Mouse (Mus musculus) ovary, postnatal 10 days (tissue): ENCODE measurements around the gene Tmem132d.
"Not testable (repeated sequence)": the region's sequence is repeated elsewhere in the genome, so short reads cannot be mapped to it uniquely, and the experiment has no call there.

Source experiments
- DNase-seq: peaks from one replicate; pipeline ENCODE4 v3.0.0; 2022; ENCODE audit warnings: low spot score

Tmem132d gene

DNA sequence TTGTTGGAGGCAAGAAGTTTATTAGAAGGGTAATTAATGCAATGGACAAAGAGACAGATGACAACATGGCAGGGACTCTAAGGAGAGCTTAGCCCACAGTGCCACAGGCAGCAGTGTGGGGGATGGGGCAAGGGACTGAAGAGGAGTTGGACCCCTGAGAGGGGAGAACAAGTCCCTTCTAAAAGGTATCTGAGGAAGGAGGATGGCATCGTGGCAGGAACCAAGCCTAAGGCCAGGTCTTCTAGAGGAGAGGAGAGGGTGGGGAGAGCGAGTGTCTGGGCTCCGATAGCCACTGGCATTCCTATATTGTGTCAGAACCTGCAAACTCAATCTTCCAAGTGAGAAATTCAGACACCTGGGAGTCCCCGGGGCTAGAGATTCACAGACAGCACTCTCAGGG, 674.3 kb downstream of the Tmem132d start:
- no peak for DNase-seq

DNA sequence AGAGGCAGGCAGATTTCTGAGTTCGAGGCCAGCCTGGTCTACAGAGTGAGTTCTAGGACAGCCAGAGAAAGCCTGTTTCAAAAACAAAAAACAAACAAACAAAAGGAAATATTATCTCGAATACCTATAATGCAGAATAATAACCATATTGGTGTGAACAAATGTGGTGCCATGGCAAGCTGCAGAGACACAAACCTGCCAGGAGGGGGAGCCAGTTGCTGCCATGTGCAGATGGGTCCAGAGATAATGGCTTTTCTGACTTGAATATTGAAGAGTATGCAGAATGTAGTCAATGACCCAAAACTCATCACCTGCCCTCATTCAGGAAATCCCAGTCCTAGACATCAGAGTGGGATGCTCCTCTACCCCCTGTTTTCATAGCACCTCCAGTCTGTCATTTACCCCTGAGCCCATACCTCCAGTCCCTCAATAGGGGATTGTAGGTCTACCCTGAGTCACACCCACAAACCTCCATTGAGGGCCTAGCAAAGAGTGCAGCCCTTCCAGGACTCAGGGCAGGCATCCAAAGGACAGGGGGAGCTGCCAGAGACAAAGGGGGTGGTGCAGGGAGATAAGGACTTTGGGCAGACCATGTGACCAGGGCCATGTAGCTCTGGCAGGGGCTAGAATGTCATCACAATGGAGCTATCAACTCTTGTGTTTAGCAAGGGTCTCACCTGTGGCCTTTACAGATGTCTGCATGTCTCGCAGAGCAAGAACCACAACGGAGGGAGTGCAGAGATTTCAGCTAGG, 676.0 kb downstream of the Tmem132d start:
- DNase-seq = no peak

GRCm38 (mm10) chr5:127756011-127756410, 676.9 kb downstream of the Tmem132d start:
- no peak for DNase-seq

- DNase-seq = no peak
Measured at GRCm38 (mm10) chr5:127755594-127755993, 677.3 kb downstream of the Tmem132d start.

DNA sequence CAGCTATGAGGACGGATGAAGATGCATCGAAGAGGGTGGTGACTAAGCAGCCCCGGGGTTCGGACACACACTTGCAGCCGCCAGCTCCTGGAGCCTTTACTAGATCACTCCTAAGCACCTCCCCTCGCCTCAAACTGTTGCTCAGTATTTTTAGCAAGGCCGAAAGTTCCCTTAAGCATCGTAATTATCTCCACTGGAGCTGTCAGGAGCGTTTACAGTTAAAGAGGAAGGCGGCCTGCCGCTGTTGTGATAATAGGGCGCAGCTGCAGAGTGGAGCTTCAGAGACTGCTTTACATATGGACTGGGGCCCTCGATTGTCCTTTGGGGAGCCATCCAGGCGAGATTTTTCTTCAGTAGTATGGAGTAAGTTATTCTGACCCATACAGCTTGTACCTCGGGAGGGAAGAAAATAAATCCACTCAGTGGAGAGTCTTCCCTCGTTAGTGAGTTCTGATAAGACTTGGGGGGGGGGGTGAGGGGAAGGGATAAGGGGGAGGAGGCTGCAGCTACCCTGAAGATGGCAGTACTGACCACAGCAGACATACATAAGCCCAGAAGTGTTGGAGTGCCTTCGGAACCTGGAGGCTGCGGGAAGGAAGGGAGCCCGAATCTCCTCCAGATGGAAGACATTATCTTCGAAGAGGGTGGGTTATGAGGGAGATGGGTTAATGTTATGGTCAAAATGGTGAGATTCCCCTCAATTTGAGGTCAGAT, 681.5 kb downstream of the Tmem132d start:
- no peak for DNase-seq

DNA sequence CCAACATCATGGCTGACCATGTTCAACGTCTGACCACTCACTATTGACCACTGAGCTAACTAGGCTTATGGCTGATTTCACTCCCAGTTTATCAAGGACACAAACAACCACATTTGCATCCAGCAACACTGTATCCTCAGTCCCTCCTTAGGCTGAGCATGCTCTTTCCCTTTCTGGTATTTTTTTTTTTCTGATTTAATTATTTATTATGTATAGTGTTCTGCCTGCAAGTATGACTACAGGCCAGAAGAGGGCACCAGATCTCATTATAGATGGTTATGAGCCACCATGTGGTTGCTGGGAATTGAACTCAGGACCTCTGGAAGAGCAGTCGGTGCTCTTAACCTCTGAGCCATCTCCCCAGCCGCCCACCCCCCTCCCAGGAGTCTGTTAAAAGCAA, 683.3 kb downstream of the Tmem132d start:
- not testable (repeated sequence) for DNase-seq

DNA sequence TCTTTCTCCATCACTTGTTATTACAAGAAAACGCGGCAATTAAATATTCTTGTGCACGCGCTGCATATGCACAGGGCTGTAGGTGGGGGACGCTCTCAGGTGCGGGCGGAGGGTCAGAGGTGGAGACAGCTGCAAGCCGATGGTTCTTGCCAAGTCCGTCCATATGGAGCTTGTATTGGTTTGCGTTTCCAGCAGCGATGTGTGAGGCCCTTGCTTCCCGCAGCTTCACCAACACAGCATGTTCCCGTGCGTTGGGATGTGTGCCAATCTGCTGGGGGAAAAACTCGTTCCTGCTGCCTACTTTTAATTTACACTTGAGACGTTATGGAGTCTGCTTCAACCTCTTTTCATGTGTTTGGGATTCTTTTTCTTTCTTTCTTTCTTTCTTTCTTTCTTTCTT, 691.5 kb downstream of the Tmem132d start:
- DNase-seq = no peak
